Mouse (Mus musculus) spleen, adult 12 weeks (tissue): Measurements from ENCODE around the gene 4930518I15Rik.
"Not testable (repeated sequence)": the region's sequence is repeated elsewhere in the genome, so short reads cannot be mapped to it uniquely, and the experiment has no call there.

Experiments
- DNase-seq: peaks from one replicate; pipeline ENCODE4 v3.0.0; 2022; ENCODE audit warnings: low spot score

Gene 4930518I15Rik

DNA sequence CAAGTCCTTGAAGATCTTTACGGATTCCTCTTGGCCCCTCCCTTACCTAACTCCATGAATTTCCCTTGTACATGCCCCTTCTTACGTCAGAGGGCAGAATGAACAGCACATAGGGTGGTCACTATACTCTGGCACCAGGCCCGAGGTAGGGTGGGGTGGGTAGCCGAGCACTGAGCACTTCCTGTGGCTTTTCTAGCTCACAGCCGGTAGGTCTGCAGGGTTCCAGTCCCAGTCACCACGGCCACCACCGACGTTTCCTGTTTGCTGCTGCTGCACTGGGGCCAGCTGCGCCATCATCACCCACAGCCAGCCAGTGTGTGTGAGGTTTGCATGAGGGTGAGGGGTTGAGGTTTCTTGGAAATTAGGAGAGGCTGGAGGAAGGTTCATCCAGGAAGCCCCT, 20.0 kb upstream of the 4930518I15Rik start:
- no peak for DNase-seq

DNA sequence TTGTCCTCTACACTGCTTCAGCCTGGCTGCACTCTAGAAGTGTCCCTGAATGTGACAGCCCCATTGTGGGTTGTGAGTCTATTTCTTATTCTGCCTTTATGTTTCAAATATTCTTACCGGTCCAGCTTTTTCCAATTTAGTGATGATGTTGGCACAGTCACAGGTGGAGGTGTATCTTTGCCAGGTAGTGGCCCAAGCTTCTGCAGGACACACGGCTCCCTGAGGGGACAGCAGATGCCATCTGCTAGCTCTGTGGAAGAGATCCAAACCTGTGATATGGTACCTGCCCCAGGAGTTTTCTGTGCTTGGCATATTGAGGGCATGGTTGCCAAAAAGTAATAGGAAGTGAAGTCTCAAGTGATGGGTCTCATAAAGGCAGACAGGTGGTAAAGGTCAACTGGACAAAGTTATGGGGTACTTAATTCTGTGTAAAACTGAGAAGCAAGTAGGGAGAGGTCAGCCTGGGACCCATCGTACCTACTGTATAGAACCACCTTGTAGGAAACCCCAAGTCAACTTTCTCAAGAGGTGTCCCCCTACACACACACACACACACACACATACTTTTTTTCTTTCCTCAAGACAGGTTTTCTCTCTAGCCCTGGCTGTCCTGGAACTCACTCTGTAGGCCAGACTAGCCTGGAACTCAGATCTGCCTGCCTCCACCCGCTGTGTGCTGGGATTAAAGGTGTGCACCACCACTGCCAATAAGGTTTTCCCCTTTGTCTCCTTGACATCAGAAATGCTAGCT, 17.2 kb upstream of the 4930518I15Rik start:
- DNase-seq, result no peak

DNA sequence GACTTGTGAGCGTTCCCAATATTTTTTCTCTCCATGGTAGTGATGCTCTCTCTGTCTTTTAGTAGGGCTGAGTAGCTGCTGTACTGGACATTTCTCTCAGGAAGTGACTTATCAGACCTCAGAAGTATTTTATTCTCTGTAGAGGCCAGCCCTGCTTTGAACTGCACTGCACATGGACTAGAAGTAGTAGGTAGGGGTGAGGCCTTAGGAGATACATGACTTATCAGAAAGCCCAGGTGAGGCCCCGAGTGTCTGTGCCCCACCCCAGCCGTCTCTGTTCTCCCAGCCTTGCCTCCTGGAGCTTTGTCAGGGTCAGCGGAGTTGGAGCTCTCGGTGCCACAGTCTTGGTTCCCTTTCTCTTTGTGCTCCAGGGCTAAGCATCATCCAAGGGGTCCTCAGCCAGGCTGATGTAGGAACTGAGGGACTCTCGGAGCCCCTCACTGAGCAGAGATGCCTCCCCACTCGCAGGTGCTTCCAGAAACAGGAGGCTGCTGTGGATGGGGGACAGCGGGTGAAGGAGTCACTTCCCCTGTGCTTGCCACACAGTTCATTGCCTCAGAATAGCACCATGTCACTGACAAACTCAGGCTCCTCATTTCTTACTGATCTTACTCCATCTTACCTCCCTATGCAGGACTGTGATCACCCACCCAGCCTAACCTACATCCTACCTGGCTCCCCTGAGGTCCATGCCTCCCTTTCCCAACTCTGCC, 16.5 kb upstream of the 4930518I15Rik start:
- no peak for DNase-seq

DNA sequence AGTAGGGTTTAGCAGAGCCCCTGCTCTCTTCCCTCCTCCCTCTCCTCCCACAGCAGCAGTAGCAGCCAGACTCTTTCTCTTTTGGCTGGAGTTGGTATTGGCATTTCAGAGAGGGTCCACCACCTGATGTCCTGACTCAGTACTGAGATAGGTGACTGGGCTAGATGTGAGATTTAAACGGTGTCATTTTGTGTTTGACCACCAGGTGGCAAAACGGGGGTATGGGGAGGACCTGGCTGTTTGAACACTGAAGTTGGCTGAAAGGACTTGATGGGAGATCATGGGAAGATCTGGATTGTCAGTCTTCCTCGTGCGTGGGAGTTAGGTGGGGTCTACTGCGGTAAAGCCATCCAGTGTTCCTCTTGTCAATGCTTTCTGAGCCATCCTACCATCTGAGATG, 15.9 kb upstream of the 4930518I15Rik start:
- no peak for DNase-seq

DNA sequence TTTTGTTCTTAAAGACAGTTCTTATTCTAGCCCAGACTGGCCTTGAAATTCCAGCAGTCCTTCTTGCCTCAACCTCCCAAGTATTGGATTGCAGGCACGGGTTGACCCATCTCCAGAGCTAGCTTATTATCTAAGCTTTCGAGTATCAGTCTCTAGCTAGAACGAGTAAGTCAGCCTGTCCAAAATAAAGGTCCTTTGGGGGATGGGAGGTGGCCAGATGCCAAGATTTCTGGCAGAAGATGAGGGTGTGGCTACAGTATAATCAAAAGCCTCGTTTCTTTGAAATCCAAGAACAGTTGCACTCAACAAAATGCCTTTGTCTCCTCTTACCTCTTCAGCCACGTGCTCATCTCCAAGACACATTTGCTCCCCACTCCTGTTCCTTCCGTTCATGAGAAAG, 12.8 kb upstream of the 4930518I15Rik start:
- DNase-seq, result no peak

DNA sequence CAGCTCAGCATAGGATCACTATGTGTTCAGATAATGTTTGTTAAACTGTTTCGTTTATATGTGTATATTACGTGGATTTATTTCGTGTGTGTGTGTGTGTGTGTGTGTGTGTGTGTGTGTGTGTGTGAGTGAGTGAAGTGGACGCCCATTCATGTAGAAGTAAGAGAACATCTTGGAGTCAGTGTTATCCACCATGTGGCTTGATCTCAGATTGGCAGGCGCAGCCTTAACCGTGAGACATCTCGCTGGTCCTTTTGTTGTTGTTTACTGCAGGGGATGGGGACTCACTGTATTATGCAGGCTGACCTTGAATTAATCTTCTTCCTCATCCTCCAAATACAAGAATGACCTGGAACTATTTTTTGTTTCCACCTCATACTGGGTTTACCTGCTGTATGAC, 11.8 kb upstream of the 4930518I15Rik start:
- DNase-seq, result no peak

DNA sequence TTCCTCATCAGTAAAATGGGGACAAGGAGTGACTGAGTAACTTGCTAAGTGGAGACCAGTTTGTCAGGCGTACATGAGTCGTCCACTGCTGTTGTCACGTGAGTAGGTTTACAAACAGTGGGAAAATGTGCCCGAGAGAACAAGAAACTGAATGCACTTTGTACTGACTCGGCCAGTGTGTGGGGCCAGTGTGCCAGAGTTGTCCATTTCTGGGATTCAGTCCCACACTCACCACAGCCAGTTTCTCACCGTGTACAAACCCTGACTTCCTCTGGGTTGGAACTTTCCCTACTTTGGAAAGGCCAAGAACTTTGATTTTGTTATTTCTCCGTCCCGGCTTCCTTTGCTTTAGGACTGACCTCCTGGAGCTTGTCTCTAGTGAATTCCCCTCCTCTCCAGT, 11.2 kb upstream of the 4930518I15Rik start:
- no peak for DNase-seq

DNA sequence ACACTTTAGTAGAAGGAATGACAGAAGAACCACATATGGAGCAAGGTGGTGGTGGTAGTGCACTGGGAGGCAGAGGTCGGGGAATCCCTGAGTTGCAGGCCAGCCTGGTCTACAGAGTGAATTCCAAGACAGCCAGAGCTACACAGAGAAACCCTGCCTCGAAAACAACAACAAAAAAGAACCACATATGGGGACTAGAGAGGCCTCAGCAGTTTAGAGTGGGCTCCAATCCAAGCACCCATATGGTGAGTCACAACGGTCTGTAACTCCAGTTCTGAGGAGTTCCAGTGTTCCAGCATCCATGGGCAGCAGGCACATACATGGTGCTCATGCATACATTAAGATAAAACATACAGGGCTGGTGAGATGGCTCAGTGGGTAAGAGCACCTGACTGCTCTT, 6.7 kb upstream of the 4930518I15Rik start:
- no peak for DNase-seq

DNA sequence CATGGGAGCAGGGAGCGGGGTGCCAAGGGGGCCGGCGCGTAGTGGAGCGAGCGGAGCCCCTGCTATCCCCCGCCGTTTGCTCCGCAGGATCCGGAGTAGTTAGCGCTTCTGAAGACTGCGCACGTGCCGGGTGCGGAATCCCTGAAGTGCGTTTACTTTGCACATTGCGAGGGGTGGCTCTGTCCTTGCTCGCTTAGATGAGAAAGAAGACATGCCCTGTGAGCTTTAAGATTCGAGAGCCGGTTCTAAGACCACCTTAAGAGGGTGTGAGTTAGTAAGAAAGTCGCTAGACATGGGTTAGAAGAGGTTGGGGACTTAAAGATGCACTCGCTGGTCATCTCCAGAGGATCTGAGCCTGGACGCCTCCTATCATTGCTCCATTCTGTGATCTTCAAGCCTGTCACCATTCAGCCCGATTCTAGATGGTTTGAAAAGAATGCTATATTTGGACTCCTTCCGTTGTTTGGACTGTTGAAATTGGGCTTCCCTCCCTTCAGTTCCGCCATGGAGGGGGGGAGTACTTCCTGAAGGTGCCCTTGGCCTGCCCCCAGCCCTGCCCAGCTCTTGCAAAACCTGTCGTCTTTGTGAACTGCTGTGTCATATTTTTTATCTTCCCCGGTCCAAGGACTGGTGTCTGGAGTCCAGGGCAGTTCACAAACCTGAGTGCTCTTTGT, 5.9 kb upstream of the 4930518I15Rik start:
- DNase-seq, result peak; percentile 37

DNA sequence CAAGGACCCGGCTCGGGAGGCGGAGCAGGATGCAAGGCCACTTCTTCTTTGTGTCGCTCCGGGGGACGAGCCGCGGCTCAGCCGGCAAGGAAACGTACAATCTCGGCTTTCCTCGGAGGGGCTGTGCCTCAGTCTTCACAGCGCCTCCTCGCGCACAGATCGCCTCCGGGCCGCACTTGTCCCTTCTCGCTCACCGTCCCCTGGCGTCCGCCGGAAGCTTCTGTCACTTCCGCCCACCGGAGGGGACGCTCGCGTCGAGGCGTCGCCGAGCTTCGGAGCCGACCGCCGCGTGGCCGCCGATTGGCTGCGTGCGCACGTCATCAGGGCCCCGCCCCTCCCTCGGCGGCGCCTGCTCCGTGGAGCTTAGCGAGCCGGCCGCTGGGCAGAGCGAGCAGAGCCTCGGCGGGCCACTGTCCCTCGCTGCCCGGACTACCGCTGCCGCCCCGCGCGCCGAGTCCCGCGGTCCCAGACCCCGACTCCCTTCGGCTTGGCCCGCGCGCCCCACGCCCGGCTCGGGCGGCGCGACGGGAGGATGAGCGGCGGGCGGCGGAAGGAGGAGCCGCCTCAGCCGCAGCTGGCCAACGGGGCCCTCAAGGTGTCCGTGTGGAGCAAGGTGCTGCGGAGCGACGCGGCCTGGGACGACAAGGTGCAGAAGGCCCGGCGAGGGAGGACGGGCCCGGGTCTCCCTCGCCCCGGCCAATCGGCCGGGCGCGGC, 5.2 kb upstream of the 4930518I15Rik start, which contains the start of gene Rab5if:
TSS of gene Rab5if (plus strand) at position 357 of the 715 bp plus-strand sequence.
- peak; percentile 97 for DNase-seq

DNA sequence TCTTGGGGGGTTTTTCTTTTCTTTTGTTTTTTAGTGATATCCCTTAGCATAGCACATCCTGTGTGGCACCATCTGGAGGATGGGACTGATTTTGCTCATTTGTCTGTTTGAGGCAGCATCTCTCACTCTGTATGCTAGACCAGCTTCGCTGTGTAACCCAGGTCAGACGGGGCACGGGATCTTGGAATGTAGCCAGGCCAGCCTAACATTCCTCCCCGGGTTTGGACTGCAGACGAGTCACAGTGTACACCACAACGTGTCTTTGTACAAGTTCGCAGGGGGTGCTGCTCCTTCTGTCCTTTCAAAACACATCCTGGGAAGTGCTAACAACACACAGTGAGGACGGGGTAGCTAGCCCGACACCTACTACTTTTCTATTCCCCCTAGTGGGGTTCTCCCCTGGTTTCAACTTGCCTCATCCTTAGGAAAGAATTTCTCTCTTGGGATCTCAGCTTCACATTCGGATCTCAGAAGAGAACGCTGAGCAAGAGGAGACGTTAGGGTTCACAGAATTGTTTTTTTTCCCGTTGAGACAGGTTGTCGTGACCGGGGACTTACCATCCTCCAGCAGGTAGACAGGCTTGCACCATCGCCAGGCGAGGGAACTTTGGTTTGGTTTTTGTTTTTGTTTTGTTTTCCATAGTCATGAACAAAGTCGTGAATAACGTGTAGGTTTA, 4.4 kb upstream of the 4930518I15Rik start:
- DNase-seq, result no peak

DNA sequence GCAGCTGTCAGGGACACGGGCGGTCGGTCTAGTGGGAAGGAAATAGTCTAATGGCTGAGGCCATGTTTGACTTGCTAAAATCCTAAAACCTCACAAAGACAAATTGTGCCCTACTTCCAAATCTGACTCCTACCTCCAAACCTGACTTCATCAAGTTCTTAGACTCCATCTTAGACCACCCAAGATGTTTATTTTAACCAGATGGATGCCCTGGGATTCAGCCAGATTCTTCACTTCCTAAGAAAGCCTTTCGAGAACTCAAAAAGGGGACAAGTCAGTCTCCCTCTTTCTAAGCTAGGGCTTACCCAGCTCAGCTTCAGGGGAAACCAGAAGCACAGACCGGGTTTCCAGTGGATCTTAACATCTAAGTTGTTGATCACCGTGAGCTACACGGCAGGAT, 925 bp upstream of the 4930518I15Rik start:
- no peak for DNase-seq

DNA sequence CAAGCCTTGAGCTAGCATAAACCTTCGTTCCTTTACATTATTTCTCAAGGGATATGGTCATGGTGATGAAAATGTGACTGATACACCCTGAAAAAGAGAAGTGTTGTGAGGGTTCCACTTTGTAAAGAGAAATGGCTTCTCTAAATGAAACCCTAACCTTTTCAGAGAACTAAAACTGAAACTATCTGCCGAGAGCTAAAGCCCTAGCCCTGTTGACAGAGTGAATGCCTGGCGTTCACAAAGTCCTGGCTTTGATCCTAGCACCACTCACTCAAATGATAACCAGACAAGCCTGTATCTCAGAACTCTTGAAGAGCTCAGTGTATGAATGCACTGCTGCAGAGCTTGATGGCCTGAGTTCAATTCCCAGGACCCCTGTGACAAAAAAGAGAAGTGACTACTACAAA, 358 bp downstream of the 4930518I15Rik start:
- no peak for DNase-seq

DNA sequence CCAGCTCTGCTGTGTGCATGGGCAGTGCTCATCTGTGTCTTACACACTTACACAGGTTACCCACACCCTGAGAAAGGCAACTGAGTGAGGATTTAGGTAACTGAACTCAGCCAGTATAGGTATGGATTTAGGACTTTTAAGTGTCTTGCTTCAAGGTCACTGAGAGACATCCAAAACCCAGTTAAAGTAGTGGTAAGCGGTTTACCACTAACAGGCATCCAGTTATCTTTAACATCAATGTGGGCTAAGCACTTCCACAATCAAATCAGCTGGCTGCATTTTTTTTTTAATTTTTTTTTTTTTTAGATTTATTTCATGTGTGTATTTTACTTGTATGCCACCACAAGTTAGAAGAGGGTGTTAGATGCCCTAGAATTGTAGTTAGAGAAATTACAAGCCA, 1.4 kb downstream of the 4930518I15Rik start:
- no peak for DNase-seq

DNA sequence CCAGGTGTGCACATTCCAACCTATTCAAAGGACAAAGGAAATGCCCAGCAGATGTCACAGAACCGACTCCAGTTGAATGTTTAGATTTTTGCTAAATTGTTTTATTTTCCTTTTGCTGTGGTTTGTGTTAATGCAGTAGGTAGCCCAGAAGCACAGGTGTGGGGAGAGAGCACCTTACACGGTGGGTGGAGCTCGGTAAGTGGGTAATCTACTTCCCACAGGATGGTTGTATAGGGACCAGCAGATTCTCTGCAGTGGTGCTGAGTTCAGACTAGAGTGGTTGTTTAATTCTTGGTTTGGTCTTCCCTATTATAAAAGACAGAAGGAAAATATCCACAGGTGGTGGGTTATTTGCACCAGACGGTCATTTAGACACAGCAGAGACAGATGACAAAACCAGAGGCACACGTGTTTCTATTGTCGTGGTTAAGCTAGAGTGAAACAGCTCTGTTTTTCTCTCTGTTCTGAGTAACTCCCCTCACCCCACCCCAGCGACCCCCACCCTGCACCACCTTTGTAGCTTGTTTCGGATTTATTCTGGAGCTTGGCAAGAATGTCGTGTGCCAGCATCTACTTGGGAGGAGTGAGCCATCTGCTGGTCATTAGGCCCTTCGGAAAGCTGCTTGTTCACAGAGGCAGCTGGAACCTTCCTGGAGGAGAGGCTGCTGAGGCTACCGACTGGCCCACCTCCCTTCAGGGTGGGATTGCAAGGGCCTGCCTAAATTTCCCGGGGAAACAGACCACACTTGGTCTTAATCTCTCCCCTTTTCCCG, 3.6 kb downstream of the 4930518I15Rik start:
- not testable (repeated sequence) for DNase-seq

DNA sequence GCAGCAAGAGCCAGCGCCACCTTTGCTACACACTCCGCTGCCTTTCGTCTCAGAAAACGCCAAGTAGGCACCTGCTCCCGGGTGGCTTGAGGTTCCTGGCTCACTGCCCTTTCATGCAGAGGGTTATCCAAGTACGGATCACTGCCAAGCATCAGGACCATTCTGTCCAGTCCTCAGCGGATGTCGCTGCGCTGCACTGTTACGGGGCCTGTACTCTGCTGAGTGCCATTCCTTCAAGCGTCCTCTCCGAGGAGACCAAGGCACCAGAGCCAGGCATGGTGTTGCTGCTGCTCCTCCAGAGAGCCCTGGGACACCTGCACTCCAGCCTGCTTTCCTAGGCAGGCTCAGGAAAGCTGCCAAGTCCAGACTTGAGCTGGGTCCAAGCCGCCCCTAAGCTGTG, 4.2 kb downstream of the 4930518I15Rik start:
- DNase-seq, result not testable (repeated sequence)

DNA sequence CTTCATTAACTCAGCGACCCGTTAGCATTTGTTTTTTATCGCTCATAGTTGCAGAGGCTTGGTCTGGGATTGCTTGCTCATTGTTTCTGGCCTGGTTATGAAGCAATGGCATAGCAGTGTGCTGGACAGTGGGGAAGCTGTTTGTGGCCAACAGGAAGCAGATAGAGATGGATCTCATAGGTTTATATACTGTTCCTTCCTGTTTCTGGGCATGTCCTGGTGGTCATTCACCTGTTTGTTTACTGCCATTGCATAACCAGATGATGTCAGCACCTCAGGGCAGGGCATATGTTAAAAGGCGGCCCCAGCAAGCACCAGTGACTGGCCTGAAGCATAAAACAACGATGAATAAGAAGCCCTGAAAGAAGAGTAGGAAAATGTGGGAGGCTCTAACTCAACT, 7.2 kb downstream of the 4930518I15Rik start:
- no peak for DNase-seq

DNA sequence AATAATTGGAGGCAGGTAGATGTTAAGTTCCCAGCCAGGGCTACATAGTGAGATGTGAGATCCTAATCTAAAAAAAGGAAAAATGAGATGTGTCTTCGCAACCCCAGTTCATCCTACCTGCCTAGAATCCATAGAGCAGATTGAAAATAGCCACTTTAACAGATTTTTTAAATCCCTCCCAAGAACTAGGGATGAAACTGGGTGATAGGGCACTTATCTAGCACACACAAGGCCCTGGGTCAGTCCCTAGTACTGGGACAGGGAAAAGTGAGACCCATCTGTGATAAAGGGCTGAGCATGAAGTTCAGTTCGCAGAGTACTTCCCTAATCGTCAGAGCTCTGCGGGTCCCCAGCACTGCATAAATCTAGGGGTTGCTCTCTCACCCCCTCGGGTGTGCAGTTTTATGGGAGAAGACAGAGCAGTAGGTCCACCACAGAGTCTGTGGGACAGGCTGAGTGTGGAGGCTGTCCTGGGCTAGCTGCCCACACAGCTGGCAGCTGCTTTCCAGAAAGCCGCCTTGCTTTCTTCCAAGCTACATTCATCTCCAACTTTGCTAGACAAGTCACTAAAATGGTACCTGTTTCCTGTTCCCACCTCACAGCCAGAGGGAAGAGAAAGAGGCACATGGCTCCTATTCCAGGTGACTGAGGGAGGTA, 9.1 kb downstream of the 4930518I15Rik start:
- no peak for DNase-seq

DNA sequence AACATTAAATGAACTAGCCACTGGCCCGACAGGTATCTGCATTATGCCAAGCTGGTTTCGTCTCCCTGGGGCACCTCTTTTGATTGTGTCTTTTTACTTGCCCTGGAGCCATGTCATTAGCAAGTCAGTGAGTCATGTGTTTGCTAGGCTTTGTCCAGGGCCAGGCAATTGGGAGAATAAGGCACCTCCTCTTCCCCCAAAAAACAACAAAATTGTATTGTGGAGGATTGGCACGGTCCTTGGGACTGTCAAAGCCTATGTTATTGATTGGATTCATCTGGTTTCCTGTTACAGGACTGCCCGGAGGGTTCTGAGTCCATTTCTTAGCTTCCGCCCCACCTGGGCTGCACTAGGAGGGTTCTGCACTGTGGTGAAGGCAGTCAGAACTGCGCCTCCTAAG, 10.1 kb downstream of the 4930518I15Rik start:
- no peak for DNase-seq

DNA sequence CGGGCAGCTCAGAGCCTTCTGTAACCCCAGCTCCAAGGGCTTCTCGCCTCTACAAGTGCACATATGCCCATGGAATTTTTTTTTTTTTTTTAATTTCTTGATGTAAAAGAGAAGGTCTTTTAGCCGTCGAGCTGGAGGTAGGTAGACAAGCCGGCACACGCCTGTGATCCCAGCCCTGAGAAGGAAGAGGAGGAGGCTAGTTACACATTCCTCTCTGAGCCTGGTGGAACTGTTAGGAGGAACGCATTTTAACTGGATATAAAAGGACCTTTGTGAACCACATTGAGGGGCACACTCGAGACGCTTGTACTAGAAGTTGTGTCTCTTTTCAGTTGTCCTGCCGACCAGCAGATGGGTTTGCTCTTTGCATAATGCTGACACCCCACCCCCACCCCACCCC, 13.0 kb downstream of the 4930518I15Rik start:
- DNase-seq, result no peak
